Mouse (Mus musculus): ENCODE results near the gene Cntnap1.

DNA sequence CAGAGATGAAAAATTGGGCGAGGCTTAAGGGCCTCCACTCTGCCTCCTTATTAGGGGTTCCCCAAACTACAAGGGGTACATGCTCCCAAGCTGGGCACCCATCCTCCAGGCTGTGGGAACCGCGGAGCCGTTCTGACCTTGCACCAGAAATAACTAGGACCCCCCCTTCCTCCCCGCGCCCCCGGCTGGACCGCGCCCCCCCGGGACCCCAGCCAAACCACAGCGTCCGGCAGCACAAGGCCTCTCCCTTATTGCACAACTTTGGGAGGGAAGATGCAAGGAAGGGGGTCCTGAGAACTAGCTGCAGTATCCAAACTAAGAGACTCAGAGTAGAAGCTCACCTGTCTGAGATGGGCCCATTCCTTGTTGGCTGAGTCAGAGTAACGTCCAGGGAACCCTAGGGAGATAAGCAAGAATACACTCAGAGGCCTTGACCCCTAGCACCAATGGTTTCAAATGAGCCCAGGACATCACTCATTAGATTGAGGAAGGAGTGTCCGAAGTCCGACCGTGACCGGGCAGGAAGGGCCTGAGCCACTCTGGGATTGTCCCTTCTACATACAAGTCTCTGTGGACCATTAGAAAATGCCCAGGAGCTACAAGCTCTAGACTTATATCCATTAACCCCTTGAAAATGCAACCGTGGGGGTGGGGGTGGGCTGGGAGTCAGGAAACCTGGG, 1.9 kb upstream of the Cntnap1 start:
- TF ChIP-seq CTCF (IDR thresholded peaks at IDR 0.05; ENCODE audit: control insufficient read depth, insufficient read depth, insufficient read length) (no peak), CEBPB (IDR thresholded peaks at IDR 0.05; ENCODE audit: low read depth) (peak; percentile 88), USF1 (IDR thresholded peaks at IDR 0.05; ENCODE audit: low read depth) (no peak), FOSL1 (IDR thresholded peaks at IDR 0.05; ENCODE audit: insufficient read depth, low read length, poor library complexity, severe bottlenecking) (no peak), MAX (IDR thresholded peaks at IDR 0.05) (no peak), MYOG (IDR thresholded peaks at IDR 0.05; ENCODE audit: control insufficient read depth, extremely low read depth, insufficient read length) (no peak), MYOD1 (IDR thresholded peaks at IDR 0.05; ENCODE audit: control insufficient read depth, insufficient read length, low read depth) (no peak)
